Mouse (Mus musculus) limb, embryonic 14.5 days (tissue): Measurements from ENCODE around the gene Atg16l2. TPM values are rescaled to one million over a fixed set of nuclear protein-coding genes. Genes with fewer than 3 reads are reported as not detected.

Source experiments
- ATAC-seq: fragments of 200-750 bp; cut with Nextera tagmentation; 2 replicates; pipeline ENCODE4 v1.8.0; 2017; ENCODE audit warnings: low read depth, moderate number of reproducible peaks, moderate TSS enrichment; ENCODE audit not compliant: low FRiP score
- DNase-seq: peaks from one replicate; pipeline ENCODE4 v3.0.0-alpha.2; 2015; ENCODE audit warnings: low spot score
- H3K27ac ChIP-seq: fragments of 300-500 bp; sonication (generic); replicated peaks from 2 replicates; pipeline ENCODE4 v1.5.1; 2014; ENCODE audit warnings: low read depth, mild to moderate bottlenecking, low read length, moderate library complexity, mixed read lengths
- H3K27me3 ChIP-seq: fragments of 300-500 bp; sonication (generic); 2 replicates; pipeline ENCODE4 v1.6.1; 2014; ENCODE audit warnings: low read length, mixed read lengths; ENCODE audit not compliant: control insufficient read depth, insufficient read depth
- H3K36me3 ChIP-seq: fragments of 300-500 bp; sonication (generic); 2 replicates; pipeline ENCODE4 v1.6.1; 2014; ENCODE audit warnings: mild to moderate bottlenecking, low read length, moderate library complexity, mixed read lengths; ENCODE audit not compliant: control insufficient read depth, insufficient read depth
- H3K4me1 ChIP-seq: fragments of 300-500 bp; sonication (generic); 2 replicates; pipeline ENCODE4 v1.6.1; 2014; ENCODE audit warnings: antibody characterized with exemption, low read length, mixed read lengths; ENCODE audit not compliant: control insufficient read depth, insufficient read depth
- H3K4me2 ChIP-seq: fragments of 300-500 bp; sonication (generic); replicated peaks from 2 replicates; pipeline ENCODE4 v1.6.1; 2014; ENCODE audit warnings: low read depth, mild to moderate bottlenecking, low read length, moderate library complexity; ENCODE audit not compliant: severe bottlenecking
- H3K4me3 ChIP-seq: fragments of 300-500 bp; sonication (generic); replicated peaks from 2 replicates; pipeline ENCODE4 v1.5.1; 2014; ENCODE audit warnings: low read length
- H3K9ac ChIP-seq: fragments of 300-500 bp; sonication (generic); 2 replicates; pipeline ENCODE4 v1.6.1; 2014; ENCODE audit warnings: mild to moderate bottlenecking, low read depth, low read length, moderate library complexity; ENCODE audit not compliant: severe bottlenecking
- H3K9me3 ChIP-seq: fragments of 300-500 bp; sonication (generic); 2 replicates; pipeline ENCODE4 v1.6.1; 2016; ENCODE audit warnings: low read length; ENCODE audit not compliant: control insufficient read depth
- POLR2A ChIP-seq: fragments of 200-500 bp; IDR thresholded peaks from 2 replicates; pipeline ENCODE4 v1.8.0; 2012; ENCODE audit warnings: inconsistent platforms, mild to moderate bottlenecking, moderate library complexity, borderline replicate concordance; ENCODE audit not compliant: insufficient read depth, insufficient read length; ENCODE audit errors: extremely low read depth
- WGBS: fragments of 180-500 bp; shearing (Covaris S2); extraction: QIAGEN DNeasy Blood & Tissue Kit; methylation state at CpG from one replicate; pipeline ENCODE4 v1.1.7; 2014; 5-methylcytosine and 5-hydroxymethylcytosine counted together
- polyA plus RNA-seq, 2 experiments: library from polyadenylated mRNA; depleted of rRNA in 1 of 2; stranded (reverse) in 1 of 2; unstranded in 1 of 2; fragments of >200 nt; fragmentation: Nextera tagmentation in 1 of 2; extraction: Ambion mirVana in 1 of 2; gene quantifications; 2 replicates each; pipeline versions ENCODE4 v1.2.1 to v1.2.3; 2012 to 2014

The Atg16l2 gene
- polyA plus RNA-seq, 2 experiments = 14.5 to 31.1 TPM

DNA sequence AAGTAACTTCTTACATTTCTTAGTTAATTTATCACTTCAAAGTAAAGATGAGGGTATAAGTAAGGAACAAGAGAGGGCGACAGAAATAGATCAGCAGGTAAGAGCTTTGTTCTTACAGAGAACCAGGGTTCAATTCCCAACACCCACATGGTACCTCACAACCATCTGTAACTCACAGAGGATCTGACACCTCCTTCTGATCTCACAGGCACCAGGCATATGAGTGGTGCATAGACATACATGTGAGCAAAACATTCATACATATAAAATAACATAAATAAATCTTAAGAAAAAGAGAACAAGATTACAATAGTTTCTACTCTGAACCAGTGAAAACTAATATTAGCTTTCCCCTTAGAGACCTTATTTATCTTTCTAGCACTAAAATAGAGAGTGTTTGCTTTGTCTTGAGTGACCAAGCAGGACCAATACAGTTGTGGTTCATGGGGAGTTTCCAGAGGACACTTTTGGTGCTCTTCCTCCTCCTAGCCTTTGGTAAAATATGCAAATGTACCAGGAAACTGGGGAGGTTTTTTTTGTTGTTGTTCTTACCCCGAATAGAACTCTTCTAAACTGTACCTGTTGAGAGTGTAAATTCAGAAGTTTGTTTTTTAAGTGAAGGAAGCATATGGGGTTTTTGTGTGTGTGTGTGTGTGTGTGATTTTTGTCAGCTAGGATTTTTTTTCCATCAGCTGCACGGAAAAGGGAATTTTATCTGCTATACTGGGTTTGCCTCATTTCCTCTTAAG is 88.4 kb downstream of the Atg16l2 start:
- Histone ChIP-seq H3K4me2 (no peak overlapping the region), H3K4me3 (no peak overlapping the region), H3K9ac (no peak overlapping the region), H3K36me3 (peaks cover 12% of the 10 kb centered on the region; the same call in 1 of the 2 replicates), H3K27me3 (no peaks in the 10 kb centered on the region), H3K27ac (no peak overlapping the region), H3K9me3 (no peaks in the 10 kb centered on the region), H3K4me1 (no peaks in the 10 kb centered on the region)
- no peak for ATAC-seq
- 81% methylated on average over 3 of the region's 3 CpGs for WGBS
- TF ChIP-seq POLR2A = no peak
- DNase-seq = no peak

Other genes with a start within 250 kb of the Atg16l2 start
- gene Fchsd2, start 209.4 kb downstream of the Atg16l2 start, polyA plus RNA-seq (2012; rRNA removed) = 21.9 and 22.0 TPM in 2 replicates
- gene Fchsd2, start 209.4 kb downstream of the Atg16l2 start, polyA plus RNA-seq (2014; fragmentation: Nextera tagmentation; extraction: Ambion mirVana) = 19.9 and 24.5 TPM in 2 replicates
- gene Stard10, start 14.8 kb upstream of the Atg16l2 start, polyA plus RNA-seq (2012; rRNA removed) = 26.3 and 28.1 TPM in 2 replicates
- 30.7 and 32.1 TPM in 2 replicates for gene Stard10, start 14.8 kb upstream of the Atg16l2 start, polyA plus RNA-seq (2014; fragmentation: Nextera tagmentation; extraction: Ambion mirVana)
- gene Arap1, start 45.8 kb upstream of the Atg16l2 start, polyA plus RNA-seq (2012; rRNA removed) = 92.6 and 99.2 TPM in 2 replicates
- 77.1 and 87.3 TPM in 2 replicates for gene Arap1, start 45.8 kb upstream of the Atg16l2 start, polyA plus RNA-seq (2014; fragmentation: Nextera tagmentation; extraction: Ambion mirVana)
- gene Gm45837, start 108.6 kb upstream of the Atg16l2 start, polyA plus RNA-seq (2012; rRNA removed) = 0.41 and 0.93 TPM in 2 replicates
- 7.5 and 8.8 TPM in 2 replicates for gene Gm45837, start 108.6 kb upstream of the Atg16l2 start, polyA plus RNA-seq (2014; fragmentation: Nextera tagmentation; extraction: Ambion mirVana)
- gene Pde2a, start 119.4 kb upstream of the Atg16l2 start, polyA plus RNA-seq (2012; rRNA removed) = 11.8 and 12.7 TPM in 2 replicates
- gene Pde2a, start 119.4 kb upstream of the Atg16l2 start, polyA plus RNA-seq (2014; fragmentation: Nextera tagmentation; extraction: Ambion mirVana) = 4.9 and 10.5 TPM in 2 replicates